Mouse (Mus musculus): ENCODE results near the gene Myl12a. TPM values are rescaled to one million over a fixed set of nuclear protein-coding genes. Genes with fewer than 3 reads are reported as not detected.
A peak's percentile ranks its signal among the peaks of the same experiment; 100 is the strongest.

Gene Myl12a
- 1.8 and 3.5 TPM in 2 replicates for polyA plus RNA-seq (2012)

DNA sequence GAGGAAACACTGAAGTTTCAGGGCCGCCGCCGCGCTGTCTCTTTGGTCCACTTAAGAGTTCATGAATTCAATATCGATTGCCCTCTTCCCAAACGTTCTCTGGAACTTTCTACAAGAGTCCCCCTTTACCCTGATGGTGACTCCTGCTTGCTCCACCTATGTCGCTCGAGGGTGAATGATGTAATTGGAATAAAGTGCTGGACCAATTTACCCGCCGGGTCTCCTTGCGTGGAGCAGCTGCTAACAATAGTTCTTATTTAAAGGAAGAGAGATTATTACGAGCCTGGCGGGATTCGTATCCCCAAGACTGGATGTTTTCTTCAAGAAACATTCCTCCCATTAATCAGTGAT, at the start of gene Myl12a:
Gene Myl12a (minus strand): TSS at position 135 of the 351 bp plus-strand sequence.
- Histone ChIP-seq H3K4me1 (ENCODE audit: control insufficient read depth) (peaks cover 40% of the 10 kb centered on the region), H3K9me3 (ENCODE audit: control insufficient read depth, low read length) (no peaks in the 10 kb centered on the region)

DNA sequence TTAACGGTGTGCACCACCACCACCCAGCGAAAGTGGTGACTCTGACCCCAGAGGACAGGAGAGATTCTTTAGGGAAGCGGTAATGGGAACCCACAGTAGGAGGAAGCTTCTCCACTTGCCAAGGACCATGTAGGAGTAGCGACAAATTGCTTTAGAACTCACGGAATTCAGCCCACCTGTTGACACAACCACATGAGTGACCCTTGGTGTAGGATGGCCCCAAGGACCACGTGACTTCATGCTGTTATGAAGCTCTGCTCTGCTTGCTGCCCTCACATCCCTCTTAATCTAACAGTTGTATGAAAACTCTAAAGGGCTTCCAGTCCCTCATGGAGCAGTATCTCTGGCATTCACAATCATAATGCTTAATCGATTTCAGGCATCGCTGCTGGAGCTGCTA, 46.6 kb upstream of the Myl12a start:
- Histone ChIP-seq H3K9me3 (ENCODE audit: control insufficient read depth, low read length) (no peaks in the 10 kb centered on the region), H3K27me3 (ENCODE audit: control insufficient read depth) (no peaks in the 10 kb centered on the region), H3K4me3 (replicated peaks) (no peak overlapping the region), H3K36me3 (ENCODE audit: control insufficient read depth) (no peaks in the 10 kb centered on the region), H3K4me1 (ENCODE audit: control insufficient read depth) (peaks cover 6% of the 10 kb centered on the region)
- TF ChIP-seq GATA1 (IDR thresholded peaks at IDR 0.05; ENCODE audit: low read length) (no peak), TAL1 (IDR thresholded peaks at IDR 0.05; ENCODE audit: low read length) (no peak)

More for the DNA sequence above, at the start of gene Myl12a:
- no peaks in the 10 kb centered on the region for H3K27me3 ChIP-seq (ENCODE audit: control insufficient read depth)
- H3K4me3 ChIP-seq (replicated peaks), result peak within 1 kb of the TSS; percentile 95
- TF ChIP-seq GATA1 (IDR thresholded peaks at IDR 0.05; ENCODE audit: low read length) (no peak), TAL1 (IDR thresholded peaks at IDR 0.05; ENCODE audit: low read length) (no peak)
- H3K36me3 ChIP-seq (ENCODE audit: control insufficient read depth), result peaks cover 15% of the 10 kb centered on the region

GRCm38 (mm10) chr17:71046856-71047255, 44.2 kb upstream of the Myl12a start:
- Histone ChIP-seq H3K27me3 (ENCODE audit: control insufficient read depth) (no peaks in the 10 kb centered on the region), H3K9me3 (ENCODE audit: control insufficient read depth, low read length) (no peaks in the 10 kb centered on the region), H3K4me3 (replicated peaks) (no peak overlapping the region), H3K4me1 (ENCODE audit: control insufficient read depth) (no peaks in the 10 kb centered on the region), H3K36me3 (ENCODE audit: control insufficient read depth) (no peaks in the 10 kb centered on the region)
- TF ChIP-seq TAL1 (IDR thresholded peaks at IDR 0.05; ENCODE audit: low read length) (no peak), GATA1 (IDR thresholded peaks at IDR 0.05; ENCODE audit: low read length) (no peak)

DNA sequence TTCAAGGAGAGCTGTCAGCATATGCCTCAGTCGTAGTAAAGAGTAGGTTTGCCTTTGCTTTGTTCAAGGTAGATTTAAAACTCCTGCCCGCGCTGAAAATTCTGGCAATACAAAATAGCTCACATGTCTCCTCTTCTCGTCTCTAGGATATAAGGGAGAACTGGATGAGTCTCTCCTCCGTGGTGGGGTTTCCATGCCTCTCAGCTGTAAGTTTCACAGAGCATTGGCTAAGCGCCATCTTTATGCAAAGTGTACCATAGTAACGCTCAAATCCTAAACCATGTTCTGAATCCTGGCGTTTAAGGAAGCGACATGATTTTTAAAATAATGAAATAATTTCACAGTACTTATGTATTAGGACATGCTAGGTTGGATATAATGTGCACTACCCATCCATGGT, 42.9 kb upstream of the Myl12a start:
- no peaks in the 10 kb centered on the region for H3K9me3 ChIP-seq (ENCODE audit: control insufficient read depth, low read length)
- no peak overlapping the region for H3K4me3 ChIP-seq (replicated peaks)
- H3K4me1 ChIP-seq (ENCODE audit: control insufficient read depth), result no peaks in the 10 kb centered on the region
- no peaks in the 10 kb centered on the region for H3K36me3 ChIP-seq (ENCODE audit: control insufficient read depth)
- no peaks in the 10 kb centered on the region for H3K27me3 ChIP-seq (ENCODE audit: control insufficient read depth)
- no peak for TF ChIP-seq GATA1 (IDR thresholded peaks at IDR 0.05; ENCODE audit: low read length)
- TF ChIP-seq TAL1 (IDR thresholded peaks at IDR 0.05; ENCODE audit: low read length), result no peak

- no peak overlapping the region for H3K4me3 ChIP-seq (replicated peaks)
- H3K27me3 ChIP-seq (ENCODE audit: control insufficient read depth), result no peaks in the 10 kb centered on the region
- H3K36me3 ChIP-seq (ENCODE audit: control insufficient read depth), result no peaks in the 10 kb centered on the region
- no peak for TF ChIP-seq TAL1 (IDR thresholded peaks at IDR 0.05; ENCODE audit: low read length)
- no peak for TF ChIP-seq GATA1 (IDR thresholded peaks at IDR 0.05; ENCODE audit: low read length)
- no peaks in the 10 kb centered on the region for H3K4me1 ChIP-seq (ENCODE audit: control insufficient read depth)
- H3K9me3 ChIP-seq (ENCODE audit: control insufficient read depth, low read length), result no peaks in the 10 kb centered on the region
These were observed 40.0 kb upstream of the Myl12a start for GRCm38 (mm10) chr17:71042645-71043044.

DNA sequence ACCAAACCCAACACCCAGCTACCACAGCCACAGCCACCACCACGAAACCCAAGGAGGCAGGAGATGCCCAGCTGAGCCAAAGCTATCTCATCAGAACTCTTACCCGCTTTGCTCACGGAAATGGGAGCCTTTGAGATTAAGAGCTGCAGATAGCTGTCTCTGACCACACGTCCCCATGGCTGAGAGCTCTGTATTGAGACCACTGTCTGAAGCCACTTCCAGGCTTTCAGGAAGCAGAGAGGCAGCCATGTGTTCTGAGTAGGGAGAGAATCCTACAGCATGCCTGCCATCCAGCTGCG, 37.9 kb upstream of the Myl12a start:
- H3K4me1 ChIP-seq (ENCODE audit: control insufficient read depth), result no peaks in the 10 kb centered on the region
- TF ChIP-seq GATA1 (IDR thresholded peaks at IDR 0.05; ENCODE audit: low read length) (no peak), TAL1 (IDR thresholded peaks at IDR 0.05; ENCODE audit: low read length) (no peak)

GRCm38 (mm10) chr17:71039851-71040581, 37.3 kb upstream of the Myl12a start:
- TF ChIP-seq TAL1 (IDR thresholded peaks at IDR 0.05; ENCODE audit: low read length) (no peak), GATA1 (IDR thresholded peaks at IDR 0.05; ENCODE audit: low read length) (no peak)
- Histone ChIP-seq H3K4me1 (ENCODE audit: control insufficient read depth) (no peaks in the 10 kb centered on the region), H3K4me3 (replicated peaks) (no peak overlapping the region), H3K36me3 (ENCODE audit: control insufficient read depth) (no peaks in the 10 kb centered on the region), H3K27me3 (ENCODE audit: control insufficient read depth) (no peaks in the 10 kb centered on the region), H3K9me3 (ENCODE audit: control insufficient read depth, low read length) (no peaks in the 10 kb centered on the region)

More for the DNA sequence above, 37.9 kb upstream of the Myl12a start:
- no peaks in the 10 kb centered on the region for H3K36me3 ChIP-seq (ENCODE audit: control insufficient read depth)
- no peak overlapping the region for H3K4me3 ChIP-seq (replicated peaks)
- no peaks in the 10 kb centered on the region for H3K9me3 ChIP-seq (ENCODE audit: control insufficient read depth, low read length)
- H3K27me3 ChIP-seq (ENCODE audit: control insufficient read depth), result no peaks in the 10 kb centered on the region

GRCm38 (mm10) chr17:71038812-71039211, 36.1 kb upstream of the Myl12a start:
- TF ChIP-seq GATA1 (IDR thresholded peaks at IDR 0.05; ENCODE audit: low read length) (no peak), TAL1 (IDR thresholded peaks at IDR 0.05; ENCODE audit: low read length) (no peak)
- no peaks in the 10 kb centered on the region for H3K36me3 ChIP-seq (ENCODE audit: control insufficient read depth)
- no peaks in the 10 kb centered on the region for H3K9me3 ChIP-seq (ENCODE audit: control insufficient read depth, low read length)
- no peak overlapping the region for H3K4me3 ChIP-seq (replicated peaks)
- H3K4me1 ChIP-seq (ENCODE audit: control insufficient read depth), result no peaks in the 10 kb centered on the region
- no peaks in the 10 kb centered on the region for H3K27me3 ChIP-seq (ENCODE audit: control insufficient read depth)

GRCm38 (mm10) chr17:71037188-71037587, 34.5 kb upstream of the Myl12a start:
- H3K9me3 ChIP-seq (ENCODE audit: control insufficient read depth, low read length), result no peaks in the 10 kb centered on the region
- H3K4me3 ChIP-seq (replicated peaks), result no peak overlapping the region
- H3K4me1 ChIP-seq (ENCODE audit: control insufficient read depth), result no peaks in the 10 kb centered on the region
- TF ChIP-seq GATA1 (IDR thresholded peaks at IDR 0.05; ENCODE audit: low read length) (no peak), TAL1 (IDR thresholded peaks at IDR 0.05; ENCODE audit: low read length) (no peak)
- no peaks in the 10 kb centered on the region for H3K27me3 ChIP-seq (ENCODE audit: control insufficient read depth)
- H3K36me3 ChIP-seq (ENCODE audit: control insufficient read depth), result no peaks in the 10 kb centered on the region

GRCm38 (mm10) chr17:71034472-71034871, 31.8 kb upstream of the Myl12a start:
- no peak overlapping the region for H3K4me3 ChIP-seq (replicated peaks)
- no peaks in the 10 kb centered on the region for H3K36me3 ChIP-seq (ENCODE audit: control insufficient read depth)
- H3K27me3 ChIP-seq (ENCODE audit: control insufficient read depth), result no peaks in the 10 kb centered on the region
- TF ChIP-seq GATA1 (IDR thresholded peaks at IDR 0.05; ENCODE audit: low read length) (no peak), TAL1 (IDR thresholded peaks at IDR 0.05; ENCODE audit: low read length) (no peak)
- no peaks in the 10 kb centered on the region for H3K9me3 ChIP-seq (ENCODE audit: control insufficient read depth, low read length)
- no peaks in the 10 kb centered on the region for H3K4me1 ChIP-seq (ENCODE audit: control insufficient read depth)
